23 mouse cellular contexts compared by ENCODE assay signal in the genomic region with DNA sequence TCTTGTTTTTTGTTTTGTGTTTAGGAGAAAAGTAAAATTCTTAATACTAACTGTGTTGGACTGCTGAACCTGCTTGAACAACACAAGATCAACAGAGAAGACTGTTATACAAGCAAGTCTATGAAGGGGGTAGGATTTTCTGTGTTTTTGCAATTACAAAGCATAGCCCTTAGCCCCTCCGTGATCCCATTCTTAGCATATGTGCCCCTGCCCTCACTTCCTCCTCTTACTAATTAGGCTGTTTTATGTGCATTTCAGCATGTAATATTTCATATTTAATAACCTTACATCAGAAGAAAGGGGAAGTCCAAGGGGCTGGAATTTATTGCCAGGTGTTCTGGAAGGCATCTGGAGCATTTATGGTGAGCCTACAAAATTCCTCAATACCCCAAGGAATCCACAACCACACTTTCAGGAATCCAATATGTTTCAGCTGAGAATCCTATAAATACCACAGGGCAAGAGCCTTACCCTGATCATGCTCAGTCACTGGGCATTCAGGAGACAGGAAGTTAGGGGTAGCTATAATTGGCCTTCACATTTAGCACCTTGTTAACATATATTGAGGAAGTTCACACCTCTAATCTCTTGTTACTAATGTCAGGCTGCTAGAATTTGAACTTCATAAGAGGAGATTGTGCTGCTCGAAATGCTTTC.
DNase-seq lines count a peak whose midpoint lies in the region; ATAC-seq and TF ChIP-seq lines count a peak whose summit lies in the region.
"Had no signal": no experiment of that assay in that cellular context is flagged by ENCODE, and none has a peak within 500 bp of the region (broad histone marks: within the 10 kb centered on the region; RNA-seq: fewer than 3 reads in every experiment).

No protein-coding gene starts in this region.

- no peak overlapping the region for H3K4me2 ChIP-seq in heart, embryonic 13.5 days
- no peak overlapping the region for H3K4me2 ChIP-seq in limb, embryonic 11.5 days (ENCODE audit: low read depth, severe bottlenecking)
- peak overlapping the region; percentile 5 for H3K4me2 ChIP-seq in myocyte (ENCODE audit: low read depth)
- no peak overlapping the region for H3K4me2 ChIP-seq in forebrain, embryonic 13.5 days
- H3K4me2 ChIP-seq: embryonic facial prominence, embryonic 12.5 days; neural tube, embryonic 15.5 days had no signal

- H3K9me3 ChIP-seq in heart, embryonic 13.5 days: no peaks in the 10 kb centered on the region
- no peaks in the 10 kb centered on the region for H3K9me3 ChIP-seq in limb, embryonic 11.5 days (ENCODE audit: control insufficient read depth, low read length)
- no peaks in the 10 kb centered on the region for H3K9me3 ChIP-seq in forebrain, embryonic 13.5 days (replicated peaks)
- H3K9me3 ChIP-seq: embryonic facial prominence, embryonic 12.5 days; neural tube, embryonic 15.5 days had no signal

- peak overlapping the region; percentile 65; the same call in 1 of the 2 replicates for H3K27ac ChIP-seq in heart, embryonic 13.5 days (replicated peaks)
- no peak overlapping the region for H3K27ac ChIP-seq in limb, embryonic 11.5 days (replicated peaks; ENCODE audit: low read depth, low read length)
- no peak overlapping the region for H3K27ac ChIP-seq in forebrain, embryonic 13.5 days
- H3K27ac ChIP-seq: embryonic facial prominence, embryonic 12.5 days; left cerebral cortex, adult 2 months; neural tube, embryonic 15.5 days had no signal

- H3K4me3 ChIP-seq in heart, embryonic 13.5 days: no peak overlapping the region
- H3K4me3 ChIP-seq in limb, embryonic 11.5 days (ENCODE audit: low read depth, low read length): no peak overlapping the region
- no peak overlapping the region for H3K4me3 ChIP-seq in myocyte
- no peak overlapping the region for H3K4me3 ChIP-seq in forebrain, embryonic 13.5 days
- H3K4me3 ChIP-seq: embryonic facial prominence, embryonic 12.5 days; erythroblast, embryonic 14.5 days; left cerebral cortex, adult 2 months; neural tube, embryonic 15.5 days had no signal

- H3K36me3 ChIP-seq in heart, embryonic 13.5 days: no peaks in the 10 kb centered on the region
- H3K36me3 ChIP-seq in limb, embryonic 11.5 days (ENCODE audit: control insufficient read depth, insufficient read depth, low read length): no peaks in the 10 kb centered on the region
- H3K36me3 ChIP-seq in myocyte (ENCODE audit: control insufficient read depth, insufficient read depth): no peaks in the 10 kb centered on the region
- H3K36me3 ChIP-seq in forebrain, embryonic 13.5 days (ENCODE audit: poor library complexity, severe bottlenecking): no peaks in the 10 kb centered on the region
- H3K36me3 ChIP-seq: embryonic facial prominence, embryonic 12.5 days; neural tube, embryonic 15.5 days had no signal

- H3K4me1 ChIP-seq in heart, embryonic 13.5 days: peaks cover 10% of the 10 kb centered on the region; the same call in 1 of the 2 replicates
- H3K4me1 ChIP-seq in limb, embryonic 11.5 days (ENCODE audit: control insufficient read depth, insufficient read depth, low read length): peaks cover 10% of the 10 kb centered on the region; the same call in 1 of the 2 replicates
- no peaks in the 10 kb centered on the region for H3K4me1 ChIP-seq in forebrain, embryonic 13.5 days
- H3K4me1 ChIP-seq: embryonic facial prominence, embryonic 12.5 days; neural tube, embryonic 15.5 days had no signal

- no peak overlapping the region for H3K9ac ChIP-seq in heart, embryonic 13.5 days
- H3K9ac ChIP-seq in limb, embryonic 11.5 days (ENCODE audit: low read length): no peak overlapping the region
- no peak overlapping the region for H3K9ac ChIP-seq in forebrain, embryonic 13.5 days
- H3K9ac ChIP-seq: embryonic facial prominence, embryonic 12.5 days; neural tube, embryonic 15.5 days had no signal

- DNase-seq in heart, adult 18-20 months: no peak
- peak; percentile 34 for DNase-seq in embryo, embryonic 11.5 days (ENCODE audit: low read depth, low spot score)
- peak; percentile 40 for DNase-seq in limb, embryonic 11.5 days (ENCODE audit: low spot score)
- DNase-seq in thymus, postnatal 4 days: no peak
- DNase-seq: B cell, adult 2 months; cerebellum, adult 8-10 months; gastrocnemius, postnatal 36 days; kidney, adult 8-10 months; kidney, postnatal 36 days; layer of hippocampus, adult 9-11 months; liver; right cerebral cortex, postnatal 25 days; thymus, adult 18-20 months had no signal

- H3K79me2 ChIP-seq in myocyte (ENCODE audit: control insufficient read depth, insufficient read depth): no peaks in the 10 kb centered on the region

- no peaks in the 10 kb centered on the region for H3K27me3 ChIP-seq in heart, embryonic 13.5 days (replicated peaks)
- H3K27me3 ChIP-seq in limb, embryonic 11.5 days (ENCODE audit: control insufficient read depth, insufficient read depth, low read length): no peaks in the 10 kb centered on the region
- H3K27me3 ChIP-seq in myocyte (ENCODE audit: control insufficient read depth, insufficient read depth, insufficient read length): no peaks in the 10 kb centered on the region
- H3K27me3 ChIP-seq in forebrain, embryonic 13.5 days: no peaks in the 10 kb centered on the region
- H3K27me3 ChIP-seq: embryonic facial prominence, embryonic 12.5 days; neural tube, embryonic 15.5 days had no signal

- WGBS in heart, embryonic 13.5 days: 39% methylated on average over 2 of the region's 2 CpGs
- 6% methylated on average over 2 of the region's 2 CpGs for WGBS in limb, embryonic 11.5 days
- WGBS in forebrain, embryonic 13.5 days: 83% methylated on average over 2 of the region's 2 CpGs

- ATAC-seq in heart, embryonic 13.5 days (ENCODE audit: extremely low read depth, insufficient number of reproducible peaks, low FRiP score, low TSS enrichment): no peak; the same call in 1 of the 2 replicates
- peak; percentile 88 for ATAC-seq in limb, embryonic 11.5 days (ENCODE audit: insufficient number of reproducible peaks, low FRiP score, low TSS enrichment, low read depth)
- no peak for ATAC-seq in forebrain, embryonic 13.5 days
- ATAC-seq: forebrain, embryonic 16.5 days; inflammation-experienced regulatory T-cells, adult 6 months; lung, postnatal 0 days had no signal

- TF ChIP-seq POLR2A in myocyte (IDR thresholded peaks at IDR 0.05; ENCODE audit: insufficient read length, low read depth): no peak

- no peak overlapping the region for H3ac ChIP-seq in myocyte (ENCODE audit: control insufficient read depth, insufficient read length)

TF ChIP-seq in myocyte, 11 proteins besides CTCF, POLR2A, EP300 and RAD21:
- TF ChIP-seq E2F4 (IDR thresholded peaks at IDR 0.05; ENCODE audit: insufficient read depth): no peak
- TF ChIP-seq USF1 (IDR thresholded peaks at IDR 0.05; ENCODE audit: low read depth): no peak
- TF ChIP-seq SRF (IDR thresholded peaks at IDR 0.05; ENCODE audit: control insufficient read depth, insufficient read length, low read depth): no peak
- no peak for TF ChIP-seq TCF12 (IDR thresholded peaks at IDR 0.05; ENCODE audit: insufficient read depth, poor library complexity, severe bottlenecking)
- no peak for TF ChIP-seq MYOG (IDR thresholded peaks at IDR 0.05; ENCODE audit: control insufficient read depth in 1 of 3, insufficient read depth in 1 of 3, insufficient read length in 2 of 3, low read depth in 2 of 3)
- TF ChIP-seq TCF3 (IDR thresholded peaks at IDR 0.05; ENCODE audit: insufficient read length, low read depth): no peak
- TF ChIP-seq REST (IDR thresholded peaks at IDR 0.05; ENCODE audit: insufficient read depth, insufficient read length): no peak
- no peak for TF ChIP-seq MYOD1 (IDR thresholded peaks at IDR 0.05; ENCODE audit: control insufficient read depth in 1 of 3, insufficient read length in 2 of 3, low read depth in 2 of 3)
- no peak for TF ChIP-seq POLR2AphosphoS2 (IDR thresholded peaks at IDR 0.05; ENCODE audit: insufficient read length, low read depth)
- TF ChIP-seq MAX (IDR thresholded peaks at IDR 0.05; ENCODE audit: low read depth): no peak
- TF ChIP-seq CEBPB (IDR thresholded peaks at IDR 0.05; ENCODE audit: insufficient read depth, poor library complexity, severe bottlenecking): no peak

Comparison
In these comparisons a context has a peak if more than half of its experiments do, and no peak if none do; other contexts are left out.
1. DNase-seq: peak in embryo, embryonic 11.5 days (single experiment) and limb, embryonic 11.5 days (single experiment); none in heart, adult 18-20 months (0 of 2) and thymus, postnatal 4 days (single experiment).